Mouse (Mus musculus): ENCODE data around the gene Micall2. TPM values are rescaled to one million over a fixed set of nuclear protein-coding genes. Genes with fewer than 3 reads are reported as not detected.
"Not testable (repeated sequence)": the region's sequence is repeated elsewhere in the genome, so short reads cannot be mapped to it uniquely, and the experiment has no call there.

The Micall2 gene
- polyA plus RNA-seq, 1 experiment from 2014 or later = 6.5 TPM

GRCm38 (mm10) chr5:139695876-139696275 lies 40.3 kb downstream of the Micall2 start:
- DNase-seq (ENCODE audit: low spot score); H3K9ac ChIP-seq (ENCODE audit: low read length); H3K4me3 ChIP-seq (ENCODE audit: low read depth, low read length); H3K4me2 ChIP-seq (ENCODE audit: low read length); H3K27me3 ChIP-seq (replicated peaks; ENCODE audit: control insufficient read depth, insufficient read depth, low read length); H3K9me3 ChIP-seq (ENCODE audit: control insufficient read depth, low read length); ATAC-seq (replicated peaks; ENCODE audit: low FRiP score, low TSS enrichment, low read depth); H3K4me1 ChIP-seq (replicated peaks; ENCODE audit: control insufficient read depth, insufficient read depth, low read length); H3K36me3 ChIP-seq (ENCODE audit: control insufficient read depth, insufficient read depth, low read length); H3K27ac ChIP-seq (ENCODE audit: low read depth): not testable (repeated sequence)
- 61% methylated on average over 3 of the region's 3 CpGs for WGBS

- no peak overlapping the region for H3K9ac ChIP-seq (ENCODE audit: low read length)
- H3K4me2 ChIP-seq (ENCODE audit: low read length) = peak overlapping the region; percentile 20
- ATAC-seq (replicated peaks; ENCODE audit: low FRiP score, low TSS enrichment, low read depth) (no peak; the same call in 1 of the 2 replicates), DNase-seq (ENCODE audit: low spot score) (peak; percentile 64)
- no peak overlapping the region for H3K4me3 ChIP-seq (ENCODE audit: low read depth, low read length)
- H3K9me3 ChIP-seq (ENCODE audit: control insufficient read depth, low read length) = no peaks in the 10 kb centered on the region
- no peak overlapping the region for H3K27ac ChIP-seq (ENCODE audit: low read depth)
- WGBS = 29% methylated on average over 7 of the region's 7 CpGs
- no peaks in the 10 kb centered on the region for H3K36me3 ChIP-seq (ENCODE audit: control insufficient read depth, insufficient read depth, low read length)
- no peaks in the 10 kb centered on the region for H3K27me3 ChIP-seq (replicated peaks; ENCODE audit: control insufficient read depth, insufficient read depth, low read length)
- no peaks in the 10 kb centered on the region for H3K4me1 ChIP-seq (replicated peaks; ENCODE audit: control insufficient read depth, insufficient read depth, low read length)
These were observed 41.1 kb downstream of the Micall2 start for GRCm38 (mm10) chr5:139694989-139695571.

- Histone ChIP-seq H3K4me1 (replicated peaks; ENCODE audit: control insufficient read depth, insufficient read depth, low read length) (no peaks in the 10 kb centered on the region), H3K36me3 (ENCODE audit: control insufficient read depth, insufficient read depth, low read length) (no peaks in the 10 kb centered on the region), H3K27ac (ENCODE audit: low read depth) (no peak overlapping the region), H3K9ac (ENCODE audit: low read length) (no peak overlapping the region), H3K9me3 (ENCODE audit: control insufficient read depth, low read length) (no peaks in the 10 kb centered on the region), H3K4me2 (ENCODE audit: low read length) (peak overlapping the region; percentile 20), H3K4me3 (ENCODE audit: low read depth, low read length) (no peak overlapping the region), H3K27me3 (replicated peaks; ENCODE audit: control insufficient read depth, insufficient read depth, low read length) (no peaks in the 10 kb centered on the region)
- ATAC-seq (replicated peaks; ENCODE audit: low FRiP score, low TSS enrichment, low read depth) (peak; percentile 50; the same call in 1 of the 2 replicates), DNase-seq (ENCODE audit: low spot score) (no peak)
- 60% methylated on average over 16 of the region's 16 CpGs for WGBS
These were observed 41.7 kb downstream of the Micall2 start for GRCm38 (mm10) chr5:139694292-139694988.

- Histone ChIP-seq H3K9ac (ENCODE audit: low read length) (no peak overlapping the region), H3K4me2 (ENCODE audit: low read length) (no peak overlapping the region), H3K4me3 (ENCODE audit: low read depth, low read length) (no peak overlapping the region), H3K4me1 (replicated peaks; ENCODE audit: control insufficient read depth, insufficient read depth, low read length) (no peaks in the 10 kb centered on the region), H3K9me3 (ENCODE audit: control insufficient read depth, low read length) (no peaks in the 10 kb centered on the region), H3K36me3 (ENCODE audit: control insufficient read depth, insufficient read depth, low read length) (no peaks in the 10 kb centered on the region), H3K27ac (ENCODE audit: low read depth) (no peak overlapping the region), H3K27me3 (replicated peaks; ENCODE audit: control insufficient read depth, insufficient read depth, low read length) (no peaks in the 10 kb centered on the region)
- ATAC-seq (replicated peaks; ENCODE audit: low FRiP score, low TSS enrichment, low read depth) (no peak), DNase-seq (ENCODE audit: low spot score) (no peak)
- WGBS = 76% methylated on average over 9 of the region's 9 CpGs
These were observed 45.3 kb downstream of the Micall2 start for GRCm38 (mm10) chr5:139690791-139691190.

- DNase-seq (ENCODE audit: low spot score) = no peak
- no peak overlapping the region for H3K4me3 ChIP-seq (ENCODE audit: low read depth, low read length)
- WGBS = 80% methylated on average over 12 of the region's 12 CpGs
- no peak for ATAC-seq (replicated peaks; ENCODE audit: low FRiP score, low TSS enrichment, low read depth)
- H3K9ac ChIP-seq (ENCODE audit: low read length) = no peak overlapping the region
- no peaks in the 10 kb centered on the region for H3K4me1 ChIP-seq (replicated peaks; ENCODE audit: control insufficient read depth, insufficient read depth, low read length)
- no peaks in the 10 kb centered on the region for H3K36me3 ChIP-seq (ENCODE audit: control insufficient read depth, insufficient read depth, low read length)
- no peak overlapping the region for H3K27ac ChIP-seq (ENCODE audit: low read depth)
- peaks cover 12% of the 10 kb centered on the region; the same call in 1 of the 2 replicates for H3K27me3 ChIP-seq (replicated peaks; ENCODE audit: control insufficient read depth, insufficient read depth, low read length)
- H3K4me2 ChIP-seq (ENCODE audit: low read length) = no peak overlapping the region
- H3K9me3 ChIP-seq (ENCODE audit: control insufficient read depth, low read length) = no peaks in the 10 kb centered on the region
These were observed 47.8 kb downstream of the Micall2 start for GRCm38 (mm10) chr5:139688356-139688755.

- H3K36me3 ChIP-seq (ENCODE audit: control insufficient read depth, insufficient read depth, low read length) = no peaks in the 10 kb centered on the region
- no peak overlapping the region for H3K4me3 ChIP-seq (ENCODE audit: low read depth, low read length)
- no peak overlapping the region for H3K27ac ChIP-seq (ENCODE audit: low read depth)
- no peak overlapping the region for H3K4me2 ChIP-seq (ENCODE audit: low read length)
- H3K9ac ChIP-seq (ENCODE audit: low read length) = no peak overlapping the region
- H3K4me1 ChIP-seq (replicated peaks; ENCODE audit: control insufficient read depth, insufficient read depth, low read length) = peaks cover 1% of the 10 kb centered on the region
- ATAC-seq (replicated peaks; ENCODE audit: low FRiP score, low TSS enrichment, low read depth) (peak; percentile 4; the same call in 1 of the 2 replicates), DNase-seq (ENCODE audit: low spot score) (peak; percentile 80)
- WGBS = 11% methylated on average over 13 of the region's 13 CpGs
- H3K27me3 ChIP-seq (replicated peaks; ENCODE audit: control insufficient read depth, insufficient read depth, low read length) = peaks cover 14% of the 10 kb centered on the region; the same call in 1 of the 2 replicates
- no peaks in the 10 kb centered on the region for H3K9me3 ChIP-seq (ENCODE audit: control insufficient read depth, low read length)
These were observed 48.5 kb downstream of the Micall2 start for GRCm38 (mm10) chr5:139687646-139688045.

GRCm38 (mm10) chr5:139686530-139687249 lies 49.4 kb downstream of the Micall2 start:
- 0 out of 2 replicates have a peak overlapping the region, but pooled peaks have one; percentile 5 for H3K4me2 ChIP-seq (ENCODE audit: low read length)
- no peaks in the 10 kb centered on the region for H3K9me3 ChIP-seq (ENCODE audit: control insufficient read depth, low read length)
- peaks cover 11% of the 10 kb centered on the region for H3K4me1 ChIP-seq (replicated peaks; ENCODE audit: control insufficient read depth, insufficient read depth, low read length)
- no peak overlapping the region for H3K27ac ChIP-seq (ENCODE audit: low read depth)
- peaks cover 23% of the 10 kb centered on the region for H3K27me3 ChIP-seq (replicated peaks; ENCODE audit: control insufficient read depth, insufficient read depth, low read length)
- H3K36me3 ChIP-seq (ENCODE audit: control insufficient read depth, insufficient read depth, low read length) = no peaks in the 10 kb centered on the region
- H3K9ac ChIP-seq (ENCODE audit: low read length) = 0 out of 2 replicates have a peak overlapping the region, but pooled peaks have one; percentile 32
- DNase-seq (ENCODE audit: low spot score) (peak; percentile 71), ATAC-seq (replicated peaks; ENCODE audit: low FRiP score, low TSS enrichment, low read depth) (peak; percentile 70)
- H3K4me3 ChIP-seq (ENCODE audit: low read depth, low read length) = no peak overlapping the region
- 33% methylated on average over 21 of the region's 21 CpGs for WGBS

GRCm38 (mm10) chr5:139683228-139683627 lies 52.9 kb downstream of the Micall2 start:
- 11% methylated on average over 2 of the region's 2 CpGs for WGBS
- H3K9me3 ChIP-seq (ENCODE audit: control insufficient read depth, low read length) = no peaks in the 10 kb centered on the region
- peaks cover 13% of the 10 kb centered on the region for H3K4me1 ChIP-seq (replicated peaks; ENCODE audit: control insufficient read depth, insufficient read depth, low read length)
- no peaks in the 10 kb centered on the region for H3K36me3 ChIP-seq (ENCODE audit: control insufficient read depth, insufficient read depth, low read length)
- no peak overlapping the region for H3K27ac ChIP-seq (ENCODE audit: low read depth)
- H3K4me3 ChIP-seq (ENCODE audit: low read depth, low read length) = no peak overlapping the region
- H3K4me2 ChIP-seq (ENCODE audit: low read length) = no peak overlapping the region
- ATAC-seq (replicated peaks; ENCODE audit: low FRiP score, low TSS enrichment, low read depth) (no peak), DNase-seq (ENCODE audit: low spot score) (no peak)
- H3K27me3 ChIP-seq (replicated peaks; ENCODE audit: control insufficient read depth, insufficient read depth, low read length) = peaks cover 30% of the 10 kb centered on the region
- H3K9ac ChIP-seq (ENCODE audit: low read length) = no peak overlapping the region

All from intestine, embryonic 14.5 days (tissue).